Mouse (Mus musculus): ENCODE data around the gene Nanp. TPM values are rescaled to one million over a fixed set of nuclear protein-coding genes. Genes with fewer than 3 reads are reported as not detected.

Gene Nanp
- 60.8 and 65.2 TPM in 2 replicates for polyA plus RNA-seq (2015; fragmentation: Nextera tagmentation; extraction: Ambion mirVana)

DNA sequence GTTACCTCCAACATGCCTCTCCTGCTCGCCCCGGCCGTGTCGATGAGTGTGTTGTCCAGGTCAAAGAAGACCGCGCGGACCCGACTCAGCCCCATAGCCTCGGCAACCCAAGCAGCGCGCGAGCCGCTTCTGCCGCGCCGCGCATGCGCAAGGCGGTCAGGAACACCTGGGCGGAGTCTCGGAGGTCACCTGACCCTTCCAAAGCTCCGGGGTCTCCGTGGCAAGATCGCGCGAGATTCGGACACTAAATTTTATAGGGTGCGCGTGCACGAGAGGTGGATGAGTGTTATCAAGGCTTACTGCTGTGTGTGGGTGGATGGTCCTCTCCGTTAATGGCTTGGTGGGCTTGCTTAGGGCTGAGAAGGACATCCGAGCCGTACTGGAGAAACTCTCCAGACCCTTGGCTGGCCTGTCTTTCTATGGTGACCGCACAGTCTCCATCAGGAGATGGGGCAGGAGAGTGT lies at the start of gene Nanp, which contains the start of gene Ninl:
TSS of gene Nanp (minus strand) at position 167 of the 464 bp plus-strand sequence.
TSS of gene Ninl (minus strand) at position 151 of the 464 bp plus-strand sequence.
- Histone ChIP-seq H3K4me1 (replicated peaks) (peaks cover 47% of the 10 kb centered on the region), H3K27me3 (no peaks in the 10 kb centered on the region), H3K4me2 (peak within 1 kb of the TSS; percentile 92), H3K4me3 (replicated peaks) (peak within 1 kb of the TSS; percentile 94), H3K27ac (replicated peaks) (peak within 1 kb of the TSS; percentile 98), H3K36me3 (replicated peaks) (peaks cover 14% of the 10 kb centered on the region), H3K9me3 (replicated peaks) (no peaks in the 10 kb centered on the region), H3K9ac (peak within 1 kb of the TSS; percentile 98)
- under 1% methylated on average over 34 of the region's 34 CpGs for WGBS (ENCODE audit: insufficient replicate concordance)
- peak; percentile 83 for ATAC-seq (ENCODE audit: insufficient read depth)

DNA sequence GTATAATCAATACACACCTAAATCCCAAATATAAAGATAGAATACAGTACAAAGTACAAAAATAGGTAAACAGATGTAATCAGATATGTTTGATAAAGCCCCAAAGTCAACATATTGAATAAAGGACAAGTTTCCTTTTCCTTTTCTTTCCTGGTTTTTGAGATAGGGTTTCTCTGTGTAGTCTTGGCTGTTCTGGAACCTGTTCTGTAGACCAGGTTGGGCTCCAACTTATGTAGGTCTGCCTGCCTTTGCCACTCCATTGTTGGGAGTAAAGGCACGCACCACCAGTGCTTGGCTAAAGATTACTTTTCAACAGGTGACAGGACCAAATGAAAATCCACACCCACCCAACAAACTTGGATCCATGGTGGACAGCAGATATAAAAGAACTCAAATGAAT lies 17.4 kb upstream of the Nanp start:
- Histone ChIP-seq H3K36me3 (replicated peaks) (no peaks in the 10 kb centered on the region), H3K9me3 (replicated peaks) (no peaks in the 10 kb centered on the region), H3K4me1 (replicated peaks) (no peaks in the 10 kb centered on the region), H3K27me3 (no peaks in the 10 kb centered on the region), H3K9ac (no peak overlapping the region), H3K4me2 (no peak overlapping the region), H3K27ac (replicated peaks) (no peak overlapping the region), H3K4me3 (replicated peaks) (no peak overlapping the region)
- WGBS (ENCODE audit: insufficient replicate concordance), result 62% methylated on average over 1 of the region's 1 CpGs
- ATAC-seq (ENCODE audit: insufficient read depth), result no peak

DNA sequence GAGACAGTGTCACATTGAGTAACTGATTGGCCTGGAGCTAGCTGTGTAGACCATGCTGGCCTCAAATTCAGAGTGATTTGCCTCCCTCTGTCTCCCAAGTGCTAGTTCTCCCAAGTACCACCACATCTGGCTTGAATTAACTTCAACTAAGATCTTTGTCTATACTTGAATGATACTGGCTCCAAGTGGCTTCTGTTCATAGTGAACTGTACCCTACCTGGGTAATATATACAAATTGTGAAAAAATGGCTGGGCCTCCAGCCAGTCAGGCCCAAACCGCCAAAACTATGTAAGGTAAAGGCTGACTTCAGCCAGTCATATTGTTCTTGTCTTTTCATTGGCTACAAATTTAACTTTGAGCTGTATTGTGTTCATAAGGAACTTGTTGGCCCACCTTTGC lies 1.2 kb upstream of the Nanp start:
- Histone ChIP-seq H3K4me2 (peak overlapping the region; percentile 92), H3K4me1 (replicated peaks) (peaks cover 37% of the 10 kb centered on the region), H3K4me3 (replicated peaks) (peak overlapping the region; percentile 94), H3K9me3 (replicated peaks) (no peaks in the 10 kb centered on the region), H3K27me3 (no peaks in the 10 kb centered on the region), H3K36me3 (replicated peaks) (peaks cover 3% of the 10 kb centered on the region; the same call in 1 of the 2 replicates), H3K27ac (replicated peaks) (no peak overlapping the region), H3K9ac (no peak overlapping the region)
- no peak for ATAC-seq (ENCODE audit: insufficient read depth)
- WGBS (ENCODE audit: insufficient replicate concordance), result 74% methylated on average over 1 of the region's 1 CpGs

DNA sequence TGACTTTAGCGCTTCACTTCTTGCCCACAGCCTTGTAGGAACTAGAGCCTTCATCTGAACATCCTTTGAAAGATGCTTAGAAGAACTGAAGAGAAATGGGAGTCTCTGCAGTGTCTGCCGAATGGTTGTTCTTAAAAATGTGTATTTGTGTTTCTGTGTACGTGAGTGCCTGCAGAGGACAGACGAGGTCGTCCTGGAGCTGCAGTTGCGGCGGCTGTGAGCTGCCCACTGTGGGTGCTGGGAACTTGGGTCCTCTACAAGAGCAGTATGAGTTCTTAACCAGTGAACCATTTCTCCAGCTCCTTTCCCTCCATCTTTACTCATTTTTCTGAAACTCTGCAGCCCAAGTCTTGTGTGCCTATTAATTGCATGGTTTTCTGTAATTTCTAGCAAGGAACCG lies 528 bp upstream of the Nanp start:
- ATAC-seq (ENCODE audit: insufficient read depth), result no peak

DNA sequence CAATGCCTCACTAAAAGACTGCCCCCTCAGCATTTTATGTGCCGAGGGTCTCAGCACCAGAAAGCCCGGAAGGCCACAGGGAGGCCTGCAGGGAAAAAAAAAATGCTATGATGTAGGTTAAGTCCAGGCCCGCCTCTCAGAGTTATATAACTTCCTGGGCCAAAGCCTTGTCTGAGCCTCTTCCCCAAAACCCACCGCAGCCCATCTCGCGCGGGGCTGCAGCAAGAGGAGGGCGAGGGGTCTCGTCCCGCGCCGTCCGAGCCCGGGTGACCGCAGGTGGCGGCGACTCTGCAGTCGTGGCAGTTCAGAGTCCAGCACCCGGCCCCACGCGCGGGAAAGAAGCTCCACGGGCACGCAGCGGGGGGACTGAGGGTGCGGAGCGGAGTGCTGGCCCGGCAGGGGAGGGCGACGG lies 381 bp downstream of the Nanp start:
- peak overlapping the region; percentile 98 for H3K9ac ChIP-seq
- peak overlapping the region; percentile 98 for H3K27ac ChIP-seq (replicated peaks)
- H3K4me3 ChIP-seq (replicated peaks), result peak overlapping the region; percentile 94
- H3K27me3 ChIP-seq, result no peaks in the 10 kb centered on the region
- H3K4me1 ChIP-seq (replicated peaks), result peaks cover 51% of the 10 kb centered on the region
- peak; percentile 37 for ATAC-seq (ENCODE audit: insufficient read depth)
- peaks cover 18% of the 10 kb centered on the region for H3K36me3 ChIP-seq (replicated peaks)
- under 1% methylated on average over 29 of the region's 30 CpGs for WGBS (ENCODE audit: insufficient replicate concordance)
- H3K4me2 ChIP-seq, result peak overlapping the region; percentile 92
- H3K9me3 ChIP-seq (replicated peaks), result no peaks in the 10 kb centered on the region

More for the DNA sequence above, 528 bp upstream of the Nanp start:
- Histone ChIP-seq H3K4me3 (replicated peaks) (peak overlapping the region; percentile 94), H3K27ac (replicated peaks) (peak overlapping the region; percentile 82), H3K9ac (peak overlapping the region; percentile 98), H3K4me1 (replicated peaks) (peaks cover 42% of the 10 kb centered on the region), H3K9me3 (replicated peaks) (no peaks in the 10 kb centered on the region), H3K36me3 (replicated peaks) (peaks cover 9% of the 10 kb centered on the region; the same call in 1 of the 2 replicates), H3K4me2 (peak overlapping the region; percentile 92), H3K27me3 (no peaks in the 10 kb centered on the region)
- 30% methylated on average over 8 of the region's 8 CpGs for WGBS (ENCODE audit: insufficient replicate concordance)

DNA sequence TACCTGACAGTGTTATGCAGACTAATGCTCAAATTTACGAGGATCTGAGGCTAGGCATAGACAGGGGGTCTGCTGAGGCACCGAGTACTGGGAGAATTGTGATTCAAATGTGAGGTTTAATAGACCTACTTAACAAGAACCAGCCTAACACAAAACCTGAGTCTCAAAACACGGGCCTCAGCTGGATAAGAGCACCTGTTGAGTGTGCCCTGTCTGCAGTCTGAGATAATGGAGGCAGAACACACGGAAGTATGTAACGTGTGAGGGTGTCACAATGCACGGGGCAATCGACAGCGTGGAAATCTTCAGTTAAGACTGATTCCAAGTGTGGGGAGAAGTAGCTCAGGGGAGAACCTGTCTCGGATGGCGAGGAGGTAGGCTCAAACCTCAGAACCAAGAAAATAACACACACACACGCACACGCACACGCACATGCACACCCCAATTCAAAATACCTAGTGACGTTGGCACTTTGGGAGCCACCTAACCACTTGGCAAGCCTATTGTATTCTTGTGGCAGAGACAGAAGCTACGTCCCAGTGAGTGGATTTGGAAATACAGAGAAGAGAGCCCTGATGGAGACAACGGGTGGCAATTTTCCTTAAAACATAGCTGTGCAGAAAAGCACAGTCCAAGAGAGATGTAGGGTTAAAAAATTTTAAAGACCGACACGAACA lies 1.2 kb downstream of the Nanp start:
- Histone ChIP-seq H3K4me2 (peak overlapping the region; percentile 92), H3K27ac (replicated peaks) (peak overlapping the region; percentile 98), H3K9me3 (replicated peaks) (no peaks in the 10 kb centered on the region), H3K36me3 (replicated peaks) (peaks cover 24% of the 10 kb centered on the region), H3K27me3 (no peaks in the 10 kb centered on the region), H3K4me1 (replicated peaks) (peaks cover 56% of the 10 kb centered on the region), H3K4me3 (replicated peaks) (peak overlapping the region; percentile 94), H3K9ac (peak overlapping the region; percentile 98)
- 13% methylated on average over 18 of the region's 18 CpGs for WGBS (ENCODE audit: insufficient replicate concordance)
- peak; percentile 83 for ATAC-seq (ENCODE audit: insufficient read depth)

DNA sequence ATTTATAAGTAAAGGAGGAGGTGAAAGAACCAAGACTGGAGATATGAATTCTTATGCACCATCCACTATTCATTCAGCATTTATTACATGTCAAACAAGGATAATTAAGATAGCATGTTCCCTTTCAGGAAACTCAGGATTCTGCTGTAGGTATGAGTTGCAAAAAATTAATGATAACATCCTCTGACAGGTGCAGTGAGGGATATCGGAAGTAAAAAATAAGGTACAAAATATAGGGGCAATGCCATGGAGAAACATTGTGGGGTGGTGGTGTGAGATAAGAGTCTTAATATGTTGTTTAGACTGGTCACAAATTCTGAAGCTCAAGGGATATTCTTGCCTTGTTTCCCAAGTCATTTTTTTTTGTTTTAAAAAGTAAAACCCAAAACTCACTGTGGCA lies 1.9 kb downstream of the Nanp start:
- Histone ChIP-seq H3K27ac (replicated peaks) (peak overlapping the region; percentile 98), H3K4me1 (replicated peaks) (peaks cover 61% of the 10 kb centered on the region)

DNA sequence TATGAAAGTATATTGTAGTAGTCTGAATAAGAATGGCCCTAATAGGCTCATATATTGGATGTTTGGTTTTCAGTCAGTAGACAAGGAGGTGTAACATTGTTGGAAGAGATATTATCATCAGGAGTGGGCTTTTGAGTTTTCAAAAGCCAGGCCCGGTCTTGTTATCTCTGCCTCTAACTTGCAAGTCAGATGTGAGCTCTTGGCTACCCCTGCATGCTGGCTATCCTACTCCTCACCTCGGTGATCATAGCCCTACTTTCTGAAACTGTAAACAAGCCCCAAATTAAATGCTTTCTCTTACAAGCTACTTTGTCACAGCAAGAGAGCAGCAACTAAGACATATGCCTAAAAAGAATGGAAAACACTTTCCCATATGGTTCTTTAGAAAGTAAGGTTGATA lies 2.5 kb downstream of the Nanp start:
- Histone ChIP-seq H3K9ac (peak overlapping the region; percentile 98), H3K4me2 (peak overlapping the region; percentile 92), H3K4me3 (replicated peaks) (peak overlapping the region; percentile 94), H3K27ac (replicated peaks) (peak overlapping the region; percentile 98), H3K27me3 (no peaks in the 10 kb centered on the region), H3K9me3 (replicated peaks) (no peaks in the 10 kb centered on the region), H3K4me1 (replicated peaks) (peaks cover 61% of the 10 kb centered on the region), H3K36me3 (replicated peaks) (peaks cover 31% of the 10 kb centered on the region)
- 26% methylated on average over 2 of the region's 2 CpGs for WGBS (ENCODE audit: insufficient replicate concordance)
- ATAC-seq (ENCODE audit: insufficient read depth), result no peak

More for the DNA sequence above, 1.9 kb downstream of the Nanp start:
- Histone ChIP-seq H3K4me2 (peak overlapping the region; percentile 92), H3K27me3 (no peaks in the 10 kb centered on the region), H3K9ac (peak overlapping the region; percentile 98), H3K9me3 (replicated peaks) (no peaks in the 10 kb centered on the region), H3K4me3 (replicated peaks) (peak overlapping the region; percentile 94), H3K36me3 (replicated peaks) (peaks cover 31% of the 10 kb centered on the region)
- 19% methylated on average over 1 of the region's 1 CpGs for WGBS (ENCODE audit: insufficient replicate concordance)
- ATAC-seq (ENCODE audit: insufficient read depth), result peak; percentile 40

DNA sequence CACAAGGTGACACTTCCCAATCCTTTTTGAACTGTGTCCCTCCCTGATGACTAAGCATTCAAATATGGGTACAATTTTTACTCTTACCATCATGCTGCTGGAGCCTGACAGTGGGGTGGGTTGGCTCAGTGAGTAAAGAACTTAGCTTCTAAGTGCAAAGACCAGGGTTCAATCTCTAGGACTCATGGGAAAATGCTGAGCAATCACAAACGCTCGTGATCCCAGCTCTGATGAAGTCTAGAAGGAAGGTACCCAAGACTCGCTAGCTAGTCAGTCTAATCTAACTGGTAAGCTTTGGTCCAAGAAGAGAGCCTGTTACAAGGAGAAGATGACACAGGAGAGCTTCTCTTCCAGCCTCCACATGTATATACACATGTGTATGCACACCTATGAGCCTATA lies 4.8 kb downstream of the Nanp start:
- no peaks in the 10 kb centered on the region for H3K27me3 ChIP-seq
- peaks cover 35% of the 10 kb centered on the region for H3K36me3 ChIP-seq (replicated peaks)
- WGBS (ENCODE audit: insufficient replicate concordance), result 73% methylated on average over 3 of the region's 3 CpGs
- no peak for ATAC-seq (ENCODE audit: insufficient read depth)
- H3K4me2 ChIP-seq, result no peak overlapping the region
- H3K4me1 ChIP-seq (replicated peaks), result peaks cover 50% of the 10 kb centered on the region
- peak overlapping the region; percentile 21; the same call in 1 of the 2 replicates for H3K9ac ChIP-seq
- H3K4me3 ChIP-seq (replicated peaks), result no peak overlapping the region
- peak overlapping the region; percentile 58; the same call in 1 of the 2 replicates for H3K27ac ChIP-seq (replicated peaks)
- no peaks in the 10 kb centered on the region for H3K9me3 ChIP-seq (replicated peaks)

DNA sequence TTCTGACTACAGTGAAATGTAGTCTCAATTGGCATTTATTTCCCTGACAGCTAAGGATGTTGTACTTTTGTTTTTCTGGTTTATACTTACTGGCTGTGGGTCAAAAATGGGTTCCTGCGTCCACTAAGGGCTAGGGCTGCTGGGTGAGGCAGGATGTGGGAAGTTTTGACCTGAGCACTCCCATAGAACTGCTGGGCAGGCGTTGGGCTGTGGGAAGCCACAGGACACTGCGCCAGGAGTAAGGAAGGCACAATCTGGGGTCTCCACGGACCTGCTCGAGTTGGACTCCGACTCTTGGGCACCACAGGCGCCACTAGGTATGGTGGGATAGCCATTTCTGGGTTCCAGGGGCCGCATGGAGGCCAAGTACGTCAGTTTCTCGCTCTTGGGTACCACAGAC lies 18.0 kb downstream of the Nanp start:
- Histone ChIP-seq H3K9me3 (replicated peaks) (no peaks in the 10 kb centered on the region), H3K27ac (replicated peaks) (no peak overlapping the region), H3K4me1 (replicated peaks) (no peaks in the 10 kb centered on the region), H3K9ac (no peak overlapping the region), H3K4me2 (no peak overlapping the region), H3K27me3 (no peaks in the 10 kb centered on the region; the same call in 1 of the 2 replicates), H3K4me3 (replicated peaks) (no peak overlapping the region), H3K36me3 (replicated peaks) (peaks cover 22% of the 10 kb centered on the region)
- ATAC-seq (ENCODE audit: insufficient read depth), result no peak
- 82% methylated on average over 10 of the region's 10 CpGs for WGBS (ENCODE audit: insufficient replicate concordance)

DNA sequence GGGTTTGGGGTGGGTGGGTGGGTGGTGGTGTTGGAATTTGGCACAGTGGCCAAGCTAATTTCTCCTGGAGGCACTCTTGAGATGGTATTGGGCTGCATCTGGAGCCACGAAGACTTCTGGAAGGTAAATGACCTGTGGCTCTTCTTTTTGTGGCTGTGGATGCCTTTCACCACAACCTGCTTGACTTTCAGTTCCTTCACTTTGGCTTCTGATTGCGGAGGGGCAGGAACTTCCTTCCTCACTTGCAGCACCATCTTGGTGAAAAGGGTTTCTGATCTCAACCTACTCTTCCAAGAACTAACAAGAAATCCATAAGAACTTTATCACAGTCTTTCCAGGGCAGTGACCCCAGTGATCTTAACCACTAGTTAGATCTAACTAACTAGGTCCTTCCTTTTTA lies 23.9 kb downstream of the Nanp start:
- H3K27ac ChIP-seq (replicated peaks), result no peak overlapping the region
- WGBS (ENCODE audit: insufficient replicate concordance), result 46% methylated on average over 2 of the region's 2 CpGs
- H3K4me1 ChIP-seq (replicated peaks), result peaks cover 18% of the 10 kb centered on the region
- no peak for ATAC-seq (ENCODE audit: insufficient read depth)
- no peak overlapping the region for H3K4me2 ChIP-seq
- no peak overlapping the region for H3K9ac ChIP-seq
- H3K4me3 ChIP-seq (replicated peaks), result no peak overlapping the region
- H3K36me3 ChIP-seq (replicated peaks), result no peaks in the 10 kb centered on the region
- H3K9me3 ChIP-seq (replicated peaks), result no peaks in the 10 kb centered on the region
- H3K27me3 ChIP-seq, result no peaks in the 10 kb centered on the region; the same call in 1 of the 2 replicates

Measured in liver, embryonic 15.5 days (tissue).